Mouse (Mus musculus): ENCODE measurements around the gene Rorc. TPM values are rescaled to one million over a fixed set of nuclear protein-coding genes. Genes with fewer than 3 reads are reported as not detected.

Gene Rorc
- total and polyA plus RNA-seq, 3 experiments: not detected

DNA sequence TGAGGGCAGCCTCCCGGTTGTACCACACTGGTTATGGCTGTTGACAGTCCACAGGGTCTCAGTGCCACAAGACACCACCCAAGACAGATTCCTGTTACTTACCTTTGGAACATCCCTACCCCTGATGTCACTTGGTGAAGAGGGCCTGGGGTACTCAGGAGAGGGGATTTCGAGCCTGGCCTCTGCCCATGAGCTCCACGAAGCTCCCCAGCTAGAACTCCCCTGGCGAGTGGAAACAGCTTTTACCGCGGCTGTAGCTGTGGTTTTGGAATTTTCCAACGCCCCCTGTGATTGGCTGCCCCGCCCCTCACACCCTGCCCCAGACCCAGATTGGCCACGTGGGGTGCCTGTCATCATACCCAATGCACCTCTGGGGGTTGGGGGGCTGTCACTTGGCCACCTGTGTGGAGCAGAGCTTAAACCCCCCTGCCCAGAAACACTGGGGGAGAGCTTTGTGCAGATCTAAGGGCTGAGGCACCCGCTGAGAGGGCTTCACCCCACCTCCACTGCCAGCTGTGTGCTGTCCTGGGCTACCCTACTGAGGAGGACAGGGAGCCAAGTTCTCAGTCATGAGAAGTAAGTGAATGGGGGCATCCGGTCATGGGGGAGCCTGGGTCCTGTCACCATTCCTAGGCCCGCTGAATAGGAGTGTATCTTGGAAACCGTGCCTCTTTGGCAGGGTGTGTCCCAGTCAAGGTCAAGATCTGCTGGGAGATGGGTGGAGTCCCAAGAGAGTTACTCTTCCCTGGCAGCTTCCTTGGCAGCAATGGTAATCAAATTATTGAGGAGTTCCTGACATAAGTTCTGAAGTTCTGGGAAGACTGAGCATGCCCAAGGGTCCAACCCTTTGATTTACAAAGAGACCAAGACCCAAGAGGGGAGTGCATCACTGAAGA lies 4.7 kb downstream of the Rorc start:
- peaks cover 39% of the 10 kb centered on the region; the same call in 1 of the 2 replicates for H3K27me3 ChIP-seq (ENCODE audit: insufficient read depth, low read length)
- H3K9me3 ChIP-seq (replicated peaks): no peaks in the 10 kb centered on the region
- ATAC-seq (ENCODE audit: extremely low read depth, insufficient number of reproducible peaks, low FRiP score, poor library complexity, severe bottlenecking) (no peak), DNase-seq (ENCODE audit: low spot score) (no peak)
- H3K4me3 ChIP-seq (ENCODE audit: low read depth, low read length): no peak overlapping the region
- H3K36me3 ChIP-seq (replicated peaks): no peaks in the 10 kb centered on the region
- H3K4me1 ChIP-seq (ENCODE audit: insufficient read depth, low read depth, low read length): peaks cover 3% of the 10 kb centered on the region; the same call in 1 of the 2 replicates
- no peak for TF ChIP-seq POLR2AphosphoS5 (IDR thresholded peaks at IDR 0.05; ENCODE audit: insufficient replicate concordance, low read depth, low read length)
- no peak for TF ChIP-seq CTCF (IDR thresholded peaks at IDR 0.05; ENCODE audit: low read depth, low read length)
- TF ChIP-seq GATA1 (IDR thresholded peaks at IDR 0.05; ENCODE audit: borderline replicate concordance, low read length): no peak
- no peak for TF ChIP-seq TAL1 (conservative IDR thresholded peaks at IDR 0.05; ENCODE audit: low read depth, low read length)
- no peak for TF ChIP-seq GATA2 (IDR thresholded peaks at IDR 0.05; ENCODE audit: borderline replicate concordance, low read depth, low read length)

DNA sequence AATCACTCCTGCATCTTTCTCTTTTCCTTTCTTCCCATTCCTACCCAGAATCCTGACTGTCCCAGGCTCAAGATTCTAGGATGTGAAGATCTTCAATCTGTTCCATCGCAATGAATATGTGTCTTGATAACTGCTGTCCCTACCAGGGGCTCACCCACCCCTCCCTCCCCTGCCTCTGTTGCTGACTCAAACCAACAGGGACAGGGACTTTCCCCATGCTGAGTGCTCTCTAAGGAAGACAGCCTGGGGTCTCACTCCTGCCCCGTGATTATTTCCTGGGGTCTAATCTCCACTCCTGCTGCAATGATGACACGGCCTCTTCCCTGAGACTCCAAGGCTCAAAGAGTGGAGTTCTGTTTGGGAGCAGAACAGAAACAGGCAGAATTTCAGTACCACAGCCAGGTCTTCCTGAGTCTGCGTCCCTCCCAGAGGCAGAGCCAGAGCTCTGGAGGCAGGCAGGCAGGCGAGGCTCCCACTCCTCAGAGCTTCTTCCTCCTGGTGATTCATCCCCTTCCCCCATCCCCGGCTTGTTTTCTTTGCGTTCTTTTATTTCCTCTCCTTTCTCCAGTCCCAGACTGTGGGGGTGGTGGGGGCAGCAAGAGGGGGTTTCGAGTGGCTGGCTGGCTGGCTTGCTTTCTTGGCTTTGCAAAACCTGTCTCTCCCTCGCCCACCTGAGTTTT lies 7.4 kb downstream of the Rorc start:
- DNase-seq (ENCODE audit: low spot score) (no peak), ATAC-seq (ENCODE audit: extremely low read depth, insufficient number of reproducible peaks, low FRiP score, poor library complexity, severe bottlenecking) (no peak)
- no peaks in the 10 kb centered on the region for H3K9me3 ChIP-seq (replicated peaks)
- H3K4me3 ChIP-seq (ENCODE audit: low read depth, low read length): no peak overlapping the region
- H3K27me3 ChIP-seq (ENCODE audit: insufficient read depth, low read length): peaks cover 26% of the 10 kb centered on the region
- no peaks in the 10 kb centered on the region for H3K36me3 ChIP-seq (replicated peaks)
- no peaks in the 10 kb centered on the region for H3K4me1 ChIP-seq (ENCODE audit: insufficient read depth, low read depth, low read length)
- TF ChIP-seq POLR2AphosphoS5 (IDR thresholded peaks at IDR 0.05; ENCODE audit: insufficient replicate concordance, low read depth, low read length): no peak
- no peak for TF ChIP-seq GATA2 (IDR thresholded peaks at IDR 0.05; ENCODE audit: borderline replicate concordance, low read depth, low read length)
- TF ChIP-seq CTCF (IDR thresholded peaks at IDR 0.05; ENCODE audit: low read depth, low read length): no peak
- no peak for TF ChIP-seq GATA1 (IDR thresholded peaks at IDR 0.05; ENCODE audit: borderline replicate concordance, low read length)
- TF ChIP-seq TAL1 (conservative IDR thresholded peaks at IDR 0.05; ENCODE audit: low read depth, low read length): no peak

DNA sequence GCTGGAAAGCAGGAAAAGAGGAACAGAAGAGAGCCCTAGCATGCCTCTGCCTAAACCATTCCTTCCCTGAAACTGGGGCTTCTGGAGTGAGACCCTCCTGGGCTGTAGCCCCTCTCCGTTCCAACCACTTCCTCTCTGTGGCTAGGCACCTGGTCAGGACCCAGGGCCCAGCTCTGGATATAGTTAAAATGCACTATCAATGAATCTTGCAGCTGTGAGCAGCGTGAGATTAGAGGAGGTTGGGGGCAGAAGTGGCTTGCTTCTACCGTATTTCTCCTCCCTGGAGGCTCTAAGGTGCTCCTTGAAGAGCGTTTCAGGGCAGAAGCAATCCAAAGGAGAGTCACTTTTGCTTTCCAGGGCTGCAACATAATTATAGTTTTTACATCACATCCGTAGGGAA lies 9.7 kb downstream of the Rorc start:
- Histone ChIP-seq H3K9me3 (replicated peaks) (no peaks in the 10 kb centered on the region), H3K4me3 (ENCODE audit: low read depth, low read length) (no peak overlapping the region), H3K27me3 (ENCODE audit: insufficient read depth, low read length) (peaks cover 25% of the 10 kb centered on the region), H3K4me1 (ENCODE audit: insufficient read depth, low read depth, low read length) (no peaks in the 10 kb centered on the region), H3K36me3 (replicated peaks) (no peaks in the 10 kb centered on the region)
- no peak for ATAC-seq (ENCODE audit: extremely low read depth, insufficient number of reproducible peaks, low FRiP score, poor library complexity, severe bottlenecking)
- no peak for DNase-seq (ENCODE audit: low spot score)
- TF ChIP-seq TAL1 (conservative IDR thresholded peaks at IDR 0.05; ENCODE audit: low read depth, low read length): no peak
- TF ChIP-seq GATA2 (IDR thresholded peaks at IDR 0.05; ENCODE audit: borderline replicate concordance, low read depth, low read length): no peak
- no peak for TF ChIP-seq GATA1 (IDR thresholded peaks at IDR 0.05; ENCODE audit: borderline replicate concordance, low read length)
- no peak for TF ChIP-seq POLR2AphosphoS5 (IDR thresholded peaks at IDR 0.05; ENCODE audit: insufficient replicate concordance, low read depth, low read length)
- no peak for TF ChIP-seq CTCF (IDR thresholded peaks at IDR 0.05; ENCODE audit: low read depth, low read length)

DNA sequence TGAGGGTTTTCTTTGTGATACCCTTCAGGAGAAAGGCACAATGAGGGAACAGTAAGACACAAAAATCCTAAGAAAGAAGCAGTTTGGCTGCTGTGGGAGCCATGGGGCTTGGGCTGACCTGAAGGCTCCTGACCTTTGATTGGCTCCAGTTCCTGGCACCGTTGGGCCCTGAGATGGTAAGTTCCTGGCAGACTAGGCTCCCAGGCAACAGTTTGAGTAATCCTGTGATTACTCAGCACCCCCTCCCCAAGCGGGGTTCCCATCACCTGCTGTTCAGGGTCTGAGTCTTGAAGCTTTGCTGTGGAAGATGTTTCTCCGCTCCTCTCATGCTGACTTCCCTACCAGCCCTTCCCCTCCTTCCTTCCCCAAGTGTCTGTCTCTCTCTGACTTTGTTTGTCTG lies 10.9 kb downstream of the Rorc start:
- H3K27me3 ChIP-seq (ENCODE audit: insufficient read depth, low read length): peaks cover 30% of the 10 kb centered on the region
- H3K4me1 ChIP-seq (ENCODE audit: insufficient read depth, low read depth, low read length): peaks cover 3% of the 10 kb centered on the region; the same call in 1 of the 2 replicates
- no peak for ATAC-seq (ENCODE audit: extremely low read depth, insufficient number of reproducible peaks, low FRiP score, poor library complexity, severe bottlenecking)
- no peaks in the 10 kb centered on the region for H3K9me3 ChIP-seq (replicated peaks)
- TF ChIP-seq TAL1 (conservative IDR thresholded peaks at IDR 0.05; ENCODE audit: low read depth, low read length) (no peak), GATA1 (IDR thresholded peaks at IDR 0.05; ENCODE audit: borderline replicate concordance, low read length) (no peak), CTCF (IDR thresholded peaks at IDR 0.05; ENCODE audit: low read depth, low read length) (no peak), GATA2 (IDR thresholded peaks at IDR 0.05; ENCODE audit: borderline replicate concordance, low read depth, low read length) (no peak), POLR2AphosphoS5 (IDR thresholded peaks at IDR 0.05; ENCODE audit: insufficient replicate concordance, low read depth, low read length) (no peak)
- no peak for DNase-seq (ENCODE audit: low spot score)
- H3K36me3 ChIP-seq (replicated peaks): no peaks in the 10 kb centered on the region
- no peak overlapping the region for H3K4me3 ChIP-seq (ENCODE audit: low read depth, low read length)

DNA sequence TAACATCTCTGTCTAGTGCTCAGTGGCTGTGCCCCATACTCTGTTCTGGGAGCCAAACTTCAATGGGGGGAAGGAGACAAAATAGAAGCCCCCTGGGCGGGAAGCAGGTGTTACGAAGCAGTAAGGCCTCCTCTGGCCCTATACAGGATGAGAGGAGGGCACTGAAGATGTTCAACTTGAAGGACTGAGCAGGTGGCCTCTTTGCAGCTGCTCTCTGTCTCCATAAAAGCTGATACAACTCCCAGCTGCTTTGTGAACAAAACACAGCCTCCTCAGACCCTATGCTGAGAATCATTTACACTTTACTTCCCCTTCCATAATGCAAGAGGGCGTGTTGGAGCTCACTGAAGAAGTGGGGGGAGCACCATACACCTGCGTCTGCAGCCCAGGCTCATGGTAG lies 14.1 kb downstream of the Rorc start:
- no peaks in the 10 kb centered on the region for H3K9me3 ChIP-seq (replicated peaks)
- H3K27me3 ChIP-seq (ENCODE audit: insufficient read depth, low read length): peaks cover 41% of the 10 kb centered on the region
- peaks cover 3% of the 10 kb centered on the region; the same call in 1 of the 2 replicates for H3K4me1 ChIP-seq (ENCODE audit: insufficient read depth, low read depth, low read length)
- ATAC-seq (ENCODE audit: extremely low read depth, insufficient number of reproducible peaks, low FRiP score, poor library complexity, severe bottlenecking) (no peak), DNase-seq (ENCODE audit: low spot score) (no peak)
- H3K4me3 ChIP-seq (ENCODE audit: low read depth, low read length): no peak overlapping the region
- H3K36me3 ChIP-seq (replicated peaks): no peaks in the 10 kb centered on the region
- no peak for TF ChIP-seq GATA2 (IDR thresholded peaks at IDR 0.05; ENCODE audit: borderline replicate concordance, low read depth, low read length)
- no peak for TF ChIP-seq TAL1 (conservative IDR thresholded peaks at IDR 0.05; ENCODE audit: low read depth, low read length)
- no peak for TF ChIP-seq CTCF (IDR thresholded peaks at IDR 0.05; ENCODE audit: low read depth, low read length)
- no peak for TF ChIP-seq POLR2AphosphoS5 (IDR thresholded peaks at IDR 0.05; ENCODE audit: insufficient replicate concordance, low read depth, low read length)
- TF ChIP-seq GATA1 (IDR thresholded peaks at IDR 0.05; ENCODE audit: borderline replicate concordance, low read length): no peak

DNA sequence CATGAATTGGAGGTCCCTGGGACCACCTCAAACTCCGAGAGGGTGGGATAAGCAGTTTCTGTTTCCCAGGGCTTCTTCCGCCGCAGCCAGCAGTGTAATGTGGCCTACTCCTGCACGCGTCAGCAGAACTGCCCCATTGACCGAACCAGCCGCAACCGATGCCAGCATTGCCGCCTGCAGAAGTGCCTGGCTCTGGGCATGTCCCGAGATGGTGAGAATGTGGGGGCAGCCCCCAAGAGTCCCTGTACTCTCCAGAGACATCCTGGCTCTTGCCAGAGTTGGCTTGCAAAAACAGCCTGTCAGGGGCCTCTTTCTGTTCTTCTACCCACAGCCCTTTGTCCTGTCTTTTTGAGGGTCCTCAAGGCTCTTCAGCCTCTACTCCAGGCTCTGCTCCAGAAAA lies 14.8 kb downstream of the Rorc start:
- TF ChIP-seq POLR2AphosphoS5 (IDR thresholded peaks at IDR 0.05; ENCODE audit: insufficient replicate concordance, low read depth, low read length): no peak
- TF ChIP-seq GATA1 (IDR thresholded peaks at IDR 0.05; ENCODE audit: borderline replicate concordance, low read length): no peak
- ATAC-seq (ENCODE audit: extremely low read depth, insufficient number of reproducible peaks, low FRiP score, poor library complexity, severe bottlenecking) (no peak), DNase-seq (ENCODE audit: low spot score) (no peak)
- Histone ChIP-seq H3K4me3 (ENCODE audit: low read depth, low read length) (no peak overlapping the region), H3K27me3 (ENCODE audit: insufficient read depth, low read length) (peaks cover 36% of the 10 kb centered on the region), H3K36me3 (replicated peaks) (no peaks in the 10 kb centered on the region), H3K4me1 (ENCODE audit: insufficient read depth, low read depth, low read length) (peaks cover 3% of the 10 kb centered on the region; the same call in 1 of the 2 replicates), H3K9me3 (replicated peaks) (no peaks in the 10 kb centered on the region)
